Mouse (Mus musculus) stomach, embryonic 16.5 days (tissue): ENCODE results near the gene Ttc23. TPM values are rescaled to one million over a fixed set of nuclear protein-coding genes. Genes with fewer than 3 reads are reported as not detected.

Source experiments
- microRNA-seq: library from miRNA; unstranded; fragments of <30 nt; microRNA quantifications from one replicate; pipeline ENCODE4, GENCODE M21; 2016
- polyA plus RNA-seq: library from polyadenylated mRNA; unstranded; fragments of >200 nt; fragmentation: Nextera tagmentation; extraction: Ambion mirVana; gene quantifications from 2 replicates; pipeline ENCODE4 v1.2.1, GENCODE M21; 2015

Ttc23 gene
- polyA plus RNA-seq, 1 experiment from 2014 or later: 29.8 TPM

Small RNA genes within 50 kb of the gene (microRNA-seq; reads per million reads assigned to microRNA genes)
- not detected for gene Gm23844

Other genes starting within 250 kb of the Ttc23 start
- gene Lrrc28, start 2.1 kb upstream of the Ttc23 start, polyA plus RNA-seq: 22.3 and 28.4 TPM in 2 replicates
- gene Synm, start 112.3 kb downstream of the Ttc23 start, polyA plus RNA-seq: 8.1 and 9.5 TPM in 2 replicates